Mouse (Mus musculus) layer of hippocampus, adult 2 months (tissue): ENCODE measurements around the gene Dock1. TPM values are rescaled to one million over a fixed set of nuclear protein-coding genes. Genes with fewer than 3 reads are reported as not detected.

Experiments used
- DNase-seq, 2 experiments: peaks; one replicate each; pipeline ENCODE4 v3.0.0; 2022; ENCODE audit warnings: low spot score in 2 of 2
- H3K27ac ChIP-seq: fragments of 200-600 bp; 2 replicates; pipeline ENCODE4 v1.8.1; 2022
- H3K4me3 ChIP-seq: fragments of 200-600 bp; 2 replicates; pipeline ENCODE4 v1.8.1; 2022; ENCODE audit warnings: mild to moderate bottlenecking
- CTCF ChIP-seq: fragments of 200-600 bp; conservative IDR thresholded peaks from 2 replicates; pipeline ENCODE4 v1.8.1; 2022; ENCODE audit warnings: antibody characterized with exemption, mild to moderate bottlenecking, moderate library complexity
- total RNA-seq, 2 experiments: library from RNA; stranded (reverse); gene quantifications; 2 replicates each; pipeline ENCODE4 v1.2.3; 2021

Dock1 gene
- total RNA-seq, 2 experiments from 2014 or later, result 23.8 to 26.5 TPM

DNA sequence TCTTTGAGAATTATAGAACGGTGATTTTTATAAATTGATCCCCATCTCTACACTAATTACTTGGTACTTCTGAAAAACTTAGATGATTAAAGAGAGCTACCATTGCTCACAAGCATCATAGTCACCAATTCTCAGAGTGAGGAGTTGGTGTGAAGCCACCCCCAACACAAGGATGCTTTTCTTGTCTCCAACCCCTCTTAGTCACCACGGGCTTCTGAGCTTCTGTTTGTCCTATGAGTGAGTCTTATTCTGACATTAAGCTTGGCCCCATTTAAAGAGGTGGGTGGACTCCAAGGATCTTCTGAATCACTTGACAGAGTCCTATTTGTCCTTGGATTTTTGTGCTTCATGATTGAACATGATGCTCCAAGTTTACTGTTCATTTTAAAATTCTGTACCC, 551.0 kb downstream of the Dock1 start:
- Histone ChIP-seq H3K27ac (no peak overlapping the region), H3K4me3 (no peak overlapping the region)
- no peak for DNase-seq
- TF ChIP-seq CTCF, result no peak
